Mouse (Mus musculus): ENCODE measurements around the gene Plekha5.
A peak's percentile ranks its signal among the peaks of the same experiment; 100 is the strongest.

The Plekha5 gene

GRCm38 (mm10) chr6:140423846-140424200 is at the start of gene Plekha5:
Gene Plekha5 (plus strand): TSS chr6:140424054.
- peak; percentile 80 for DNase-seq (ENCODE audit: low spot score)

GRCm38 (mm10) chr6:140375671-140376070 is 48.2 kb upstream of the Plekha5 start:
- DNase-seq (ENCODE audit: low spot score), result peak; percentile 11

- no peak for DNase-seq (ENCODE audit: low spot score)
Measured at GRCm38 (mm10) chr6:140380588-140380987, 43.3 kb upstream of the Plekha5 start.

DNA sequence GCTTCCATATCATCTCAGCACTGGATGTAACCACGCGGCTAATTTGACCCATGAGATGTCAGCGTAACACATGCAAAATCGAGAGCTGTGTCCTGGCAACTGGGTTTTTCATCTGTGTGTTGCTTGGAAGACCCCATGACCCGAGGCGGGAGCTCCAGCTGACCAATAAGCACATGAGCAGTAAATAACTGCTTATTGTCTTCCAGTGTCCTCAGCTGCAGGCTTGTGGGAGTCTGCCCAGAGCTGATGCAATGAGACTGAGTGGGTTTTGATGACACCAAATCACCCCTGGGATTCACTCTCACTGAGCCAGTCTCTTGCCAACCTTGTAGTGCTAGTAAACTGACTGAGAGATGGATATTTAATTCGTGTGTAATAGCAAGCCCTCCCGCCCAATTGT is 42.7 kb upstream of the Plekha5 start:
- DNase-seq (ENCODE audit: low spot score), result no peak

GRCm38 (mm10) chr6:140383580-140384400 is 40.1 kb upstream of the Plekha5 start:
- DNase-seq (ENCODE audit: low spot score), result no peak

DNA sequence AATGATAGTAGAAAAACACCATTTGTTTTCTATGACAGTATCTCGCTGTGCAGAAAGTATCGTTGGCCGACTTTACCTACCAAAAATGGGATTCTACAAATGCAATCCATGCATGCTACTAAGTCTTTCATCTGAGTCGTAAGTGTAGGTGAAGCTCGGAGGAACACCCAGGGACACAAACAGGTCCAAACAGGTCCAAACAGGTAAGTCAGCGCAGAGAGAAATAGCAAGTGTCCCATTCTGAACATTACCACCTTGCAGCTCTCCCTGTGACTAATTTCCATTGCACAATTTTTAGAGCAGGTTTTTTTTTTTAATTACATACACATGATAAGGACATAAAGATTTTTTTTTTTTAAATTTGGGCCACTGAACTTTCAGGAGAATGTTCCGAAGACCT is 27.2 kb upstream of the Plekha5 start:
- DNase-seq (ENCODE audit: low spot score), result no peak

DNA sequence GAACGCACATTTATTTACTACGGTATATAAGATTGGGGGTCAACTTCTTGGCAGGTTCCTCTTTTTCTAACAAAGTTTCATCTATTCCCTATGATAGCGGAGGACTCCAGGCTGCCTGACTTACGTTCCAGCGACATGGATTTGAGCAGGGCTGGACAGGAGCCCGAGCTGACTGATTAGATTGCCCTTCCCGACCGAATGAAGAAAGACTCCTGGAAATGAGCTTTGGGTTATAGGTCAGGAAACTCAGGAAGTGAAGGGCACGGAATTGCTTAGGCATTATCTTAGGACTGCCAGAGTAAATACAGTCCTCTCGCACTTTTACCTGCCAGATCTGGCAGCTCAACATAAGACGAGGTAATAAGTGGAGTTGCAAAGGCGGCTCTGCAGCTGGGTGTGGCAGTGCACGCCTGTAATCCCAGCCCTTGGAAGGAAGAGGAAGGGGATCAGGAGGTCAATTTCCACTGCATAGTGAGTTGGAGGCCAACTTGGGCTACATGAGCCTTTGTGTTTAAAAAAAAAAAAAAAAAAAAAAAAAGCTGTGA is 21.0 kb upstream of the Plekha5 start:
- no peak for DNase-seq (ENCODE audit: low spot score)

- DNase-seq (ENCODE audit: low spot score), result no peak
Measured at GRCm38 (mm10) chr6:140411996-140412395, 11.9 kb upstream of the Plekha5 start.

DNA sequence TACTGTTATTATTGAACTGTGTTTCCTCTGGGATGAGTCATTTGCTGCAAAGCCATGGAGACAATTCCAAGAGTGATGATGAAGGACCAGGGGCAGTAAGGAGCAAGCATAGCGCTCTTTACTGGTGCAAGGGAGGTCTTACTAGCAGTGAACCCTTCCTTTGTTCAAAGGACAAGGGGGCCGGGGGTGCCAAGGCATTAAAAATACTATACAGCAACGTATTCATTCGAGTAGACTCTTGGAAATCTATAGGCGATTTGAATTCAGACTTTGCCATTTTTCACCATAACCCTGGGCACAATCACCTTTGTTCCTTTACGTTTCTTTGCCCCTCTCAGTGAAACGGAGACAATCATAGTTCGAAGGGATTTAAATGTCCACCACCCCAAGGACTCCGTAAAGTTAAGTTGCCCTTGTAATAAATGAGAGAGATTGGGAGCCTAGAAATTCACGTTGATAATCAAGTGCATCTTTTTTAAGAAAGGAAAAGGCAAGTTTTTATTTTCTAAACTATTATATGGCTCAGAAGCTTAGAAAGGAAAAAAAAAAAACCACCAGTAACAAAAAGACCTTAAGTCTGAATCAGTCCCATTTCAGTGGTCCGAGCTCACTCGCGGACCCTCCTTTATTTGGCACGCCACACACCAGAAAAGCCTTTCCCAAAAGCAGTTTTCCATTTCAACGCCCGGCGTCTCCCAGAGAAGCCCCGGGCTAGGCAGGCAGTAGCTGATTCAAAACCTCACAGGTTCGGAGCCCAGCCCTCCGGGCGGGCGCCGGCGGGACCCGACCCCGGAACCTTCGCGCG is 611 bp upstream of the Plekha5 start:
- DNase-seq (ENCODE audit: low spot score), result no peak

- peak; percentile 64 for DNase-seq (ENCODE audit: low spot score)
Measured at GRCm38 (mm10) chr6:140424201-140424990, 542 bp downstream of the Plekha5 start.

DNA sequence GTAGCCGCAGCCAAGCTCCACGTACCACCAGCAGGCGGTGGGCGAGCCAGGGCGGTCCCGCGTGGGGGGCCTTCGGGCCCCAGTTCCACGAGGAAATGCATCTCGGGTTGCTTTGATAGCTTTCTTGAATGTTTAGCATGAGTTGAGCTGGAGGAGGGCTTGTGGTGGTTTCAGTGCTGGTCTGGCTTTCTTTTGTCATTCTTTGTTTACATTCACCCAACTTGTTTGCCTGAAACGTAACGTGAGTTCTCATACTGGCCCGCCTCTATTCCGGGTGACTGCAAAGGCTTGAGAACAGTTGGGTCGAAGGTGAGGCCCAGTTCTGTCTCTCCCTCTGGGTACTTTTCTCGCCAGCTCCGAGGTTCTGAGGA is 1.1 kb downstream of the Plekha5 start:
- no peak for DNase-seq (ENCODE audit: low spot score)

DNA sequence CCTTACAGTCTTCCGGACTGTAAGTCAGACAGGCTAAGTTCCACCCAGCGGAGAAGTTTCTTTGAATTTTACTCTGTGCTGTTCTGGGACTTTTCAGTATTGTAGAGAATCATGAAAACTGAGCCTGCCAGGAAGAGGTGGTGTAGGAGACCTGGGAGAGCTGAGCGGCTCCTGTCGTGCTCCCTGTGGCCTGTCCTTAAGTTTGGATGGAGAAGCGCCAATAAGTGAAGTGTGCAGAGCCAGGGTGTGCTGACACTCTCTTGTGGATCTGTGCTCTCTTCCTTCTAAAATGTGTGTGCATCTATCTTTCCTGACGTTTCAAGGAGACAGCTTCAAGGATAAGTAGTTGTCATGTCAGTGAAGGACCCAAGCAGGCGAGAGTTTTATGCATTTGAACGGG is 5.4 kb downstream of the Plekha5 start:
- no peak for DNase-seq (ENCODE audit: low spot score)

GRCm38 (mm10) chr6:140432363-140432762 is 8.5 kb downstream of the Plekha5 start:
- no peak for DNase-seq (ENCODE audit: low spot score)

DNA sequence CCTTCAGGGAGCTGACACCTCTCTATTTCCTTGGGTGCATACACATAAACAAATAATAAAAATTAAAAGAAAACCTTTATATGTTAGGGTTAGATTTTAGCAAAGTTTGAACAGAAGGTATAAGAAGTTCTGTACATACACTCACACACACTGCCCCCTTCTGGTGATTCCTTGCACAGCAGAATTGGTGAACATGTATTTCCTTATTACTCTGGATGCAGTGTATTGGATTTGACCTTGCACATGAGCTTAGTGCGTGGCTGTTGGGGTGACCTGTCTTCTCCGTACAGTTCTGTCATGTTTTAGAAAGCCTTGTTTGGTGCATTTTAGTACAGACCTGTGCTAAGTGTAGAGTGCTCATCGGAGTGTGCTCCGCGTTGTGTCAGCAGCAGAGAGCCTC is 19.5 kb downstream of the Plekha5 start:
- DNase-seq (ENCODE audit: low spot score), result peak; percentile 79

DNA sequence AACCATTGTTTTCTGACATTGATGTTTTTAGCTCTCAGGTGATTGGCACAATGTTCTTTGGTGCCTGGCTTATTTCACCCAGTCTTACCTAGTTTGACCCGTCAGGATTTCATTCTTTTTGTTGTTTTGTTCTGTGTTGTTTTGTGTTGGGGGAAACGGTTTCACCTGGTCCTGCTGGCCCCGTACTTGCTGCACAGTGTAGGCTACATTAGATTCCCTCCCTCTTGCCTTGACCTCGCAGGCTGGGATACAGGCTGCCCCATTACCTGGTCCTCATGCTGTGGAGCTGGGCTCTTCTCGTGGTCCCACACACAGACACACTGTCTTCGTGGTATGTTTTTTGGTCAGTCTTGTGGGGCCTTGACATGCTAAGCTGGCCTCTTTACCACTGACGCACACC is 20.3 kb downstream of the Plekha5 start:
- no peak for DNase-seq (ENCODE audit: low spot score)

DNA sequence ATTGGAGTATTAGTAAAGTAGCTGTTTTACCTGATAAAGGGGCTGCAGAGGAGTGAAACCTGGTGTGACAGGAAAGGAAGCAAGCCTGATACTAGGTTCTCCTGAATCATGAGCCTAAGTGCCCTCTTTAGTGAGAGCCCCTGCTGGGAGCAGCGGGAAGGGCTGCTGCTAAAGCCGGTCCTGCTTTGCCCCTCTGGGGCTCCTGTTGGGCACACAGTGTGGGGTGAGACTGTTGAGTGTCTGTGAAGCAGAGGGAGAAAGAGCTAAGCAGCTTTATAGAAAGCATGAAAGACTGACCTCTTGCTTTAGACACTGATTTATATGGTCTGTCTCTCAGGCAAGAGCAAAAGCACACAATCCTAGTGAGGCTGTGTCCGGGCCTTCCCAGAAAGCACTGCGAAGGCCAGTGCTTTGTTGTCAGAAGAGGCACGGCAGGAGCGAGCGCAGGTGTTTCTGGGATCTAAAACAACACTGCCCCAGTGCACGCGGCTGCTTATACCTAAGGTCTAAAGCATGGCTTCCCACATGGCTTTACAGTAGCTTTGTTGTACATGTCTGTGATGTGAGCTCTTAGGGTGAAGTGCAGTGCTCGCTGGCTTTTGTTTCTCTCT is 21.1 kb downstream of the Plekha5 start:
- peak; percentile 29 for DNase-seq (ENCODE audit: low spot score)

DNA sequence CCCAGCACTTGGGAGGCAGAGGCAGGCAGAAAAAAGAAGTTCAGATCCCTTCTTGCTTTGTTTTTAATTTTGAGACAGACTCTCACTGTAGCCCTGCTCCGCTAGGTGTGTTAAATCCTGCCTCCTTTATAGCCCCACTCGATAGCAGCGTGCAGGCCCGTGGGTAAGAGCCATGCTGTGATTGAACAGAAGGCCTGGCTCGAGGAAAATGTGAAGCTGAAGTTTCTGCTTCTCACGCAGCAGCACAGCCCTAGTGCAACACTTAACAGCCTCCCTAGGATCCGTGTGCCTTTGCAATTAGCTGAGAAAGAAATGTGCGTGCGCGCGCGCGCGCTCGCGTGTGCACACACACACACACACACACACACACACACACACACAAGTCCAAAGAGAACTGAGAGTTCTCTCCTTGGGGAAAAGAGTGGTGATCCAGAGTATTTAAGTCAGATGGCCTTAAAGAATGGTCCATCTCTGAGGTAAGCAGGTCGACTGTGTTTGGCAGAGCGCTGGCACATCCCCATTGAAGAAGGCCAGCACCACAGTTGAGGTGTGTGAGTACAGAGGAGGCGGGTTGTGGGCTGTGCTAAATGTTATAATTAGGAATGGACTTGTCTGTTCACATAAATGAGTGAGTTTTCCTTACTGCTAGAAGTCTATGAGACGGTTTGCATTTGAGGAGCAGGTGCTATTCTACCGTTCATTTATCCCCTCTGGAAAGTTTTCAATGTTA is 24.3 kb downstream of the Plekha5 start:
- no peak for DNase-seq (ENCODE audit: low spot score)

DNA sequence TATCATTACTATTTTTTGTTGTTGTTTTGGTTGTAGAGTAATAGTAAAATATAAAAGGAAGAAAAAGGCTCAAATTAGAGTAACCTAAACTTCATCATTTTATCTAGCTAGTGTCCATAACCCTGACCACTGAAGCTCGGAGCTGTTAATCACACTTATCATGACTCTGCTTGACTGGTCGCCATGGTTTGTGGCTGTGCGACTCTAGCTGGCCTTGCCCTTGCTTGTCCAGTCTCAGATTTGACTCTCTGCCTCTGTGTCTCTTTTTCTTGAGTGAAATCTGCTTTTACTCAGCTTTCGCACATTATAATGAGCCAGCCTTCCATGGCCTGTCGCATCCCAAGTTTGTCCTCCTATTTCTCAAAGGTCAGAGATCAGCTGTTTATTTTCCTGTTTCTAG is 26.8 kb downstream of the Plekha5 start:
- DNase-seq (ENCODE audit: low spot score), result no peak

GRCm38 (mm10) chr6:140452736-140453135 is 28.9 kb downstream of the Plekha5 start:
- no peak for DNase-seq (ENCODE audit: low spot score)

DNA sequence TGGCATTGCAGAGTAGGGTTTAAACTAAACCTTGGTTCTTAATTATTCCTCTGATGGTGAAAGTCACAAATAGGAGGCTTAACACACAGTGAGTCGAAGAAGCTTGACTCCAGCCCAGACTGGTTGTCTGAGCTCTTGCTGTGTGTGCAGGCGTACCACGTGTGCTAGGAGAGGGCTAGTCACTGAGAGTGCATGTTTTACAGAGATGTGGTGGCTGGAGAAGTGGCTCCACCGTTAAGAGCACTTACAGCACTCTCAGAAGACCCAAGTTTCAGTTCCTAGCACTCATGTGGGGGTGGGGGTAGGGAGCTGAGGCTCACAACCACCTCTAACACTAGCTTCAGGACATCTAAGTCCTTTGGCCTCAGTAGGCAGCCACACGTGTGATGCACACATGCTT is 29.6 kb downstream of the Plekha5 start:
- DNase-seq (ENCODE audit: low spot score), result no peak

GRCm38 (mm10) chr6:140454388-140454787 is 30.5 kb downstream of the Plekha5 start:
- DNase-seq (ENCODE audit: low spot score), result no peak

Measured in retina, embryonic 14.5 days (tissue).